25 mouse cellular contexts compared by ENCODE assay signal in genomic region chr5:107488996-107489395, GRCm38 (mm10). TPM values are rescaled to one million over a fixed set of nuclear protein-coding genes. Genes with fewer than 3 reads are reported as not detected.
"Had no signal": no experiment of that assay in that cellular context is flagged by ENCODE, and none has a peak within 500 bp of the region (broad histone marks: within the 10 kb centered on the region; RNA-seq: fewer than 3 reads in every experiment).

No protein-coding gene starts in this region.

- H3K9ac ChIP-seq: kidney, embryonic 15.5 days; liver, embryonic 13.5 days; midbrain, embryonic 15.5 days; neural tube, embryonic 12.5 days; neural tube, embryonic 15.5 days had no signal

- H3K4me1 ChIP-seq: kidney, embryonic 15.5 days; liver, embryonic 13.5 days; midbrain, embryonic 15.5 days; neural tube, embryonic 12.5 days; neural tube, embryonic 15.5 days had no signal

- DNase-seq: kidney, adult 11 months; kidney, adult 8-10 months; kidney, postnatal 10 days; kidney, postnatal 36 days; liver, embryonic 13.5 days; lung, adult 2 months; lung, postnatal 14 days; thymus, adult 18-20 months; thymus, postnatal 36 days had no signal

- H3K9me3 ChIP-seq: kidney, embryonic 15.5 days; liver, embryonic 13.5 days; megakaryocyte, embryonic 14.5 days; midbrain, embryonic 10.5 days; midbrain, embryonic 15.5 days; neural tube, embryonic 12.5 days; neural tube, embryonic 15.5 days had no signal

- H3K4me2 ChIP-seq: kidney, embryonic 15.5 days; liver, embryonic 13.5 days; midbrain, embryonic 15.5 days; neural tube, embryonic 12.5 days; neural tube, embryonic 15.5 days had no signal

- H3K27ac ChIP-seq: kidney, embryonic 15.5 days; liver, embryonic 13.5 days; macrophage; midbrain, embryonic 10.5 days; midbrain, embryonic 15.5 days; neural tube, embryonic 12.5 days; neural tube, embryonic 15.5 days had no signal

- H3K4me3 ChIP-seq: kidney, embryonic 15.5 days; liver, embryonic 13.5 days; megakaryocyte, embryonic 14.5 days; midbrain, embryonic 10.5 days; midbrain, embryonic 15.5 days; neural tube, embryonic 12.5 days; neural tube, embryonic 15.5 days had no signal

- ATAC-seq: midbrain, embryonic 15.5 days had no signal

- H3K27me3 ChIP-seq: kidney, embryonic 15.5 days; liver, embryonic 13.5 days; megakaryocyte, embryonic 14.5 days; midbrain, embryonic 15.5 days; neural tube, embryonic 12.5 days; neural tube, embryonic 15.5 days had no signal

- H3K36me3 ChIP-seq: liver, embryonic 13.5 days; midbrain, embryonic 15.5 days; neural tube, embryonic 12.5 days; neural tube, embryonic 15.5 days had no signal

RNA-seq across cellular contexts. Expression of gene Gm42669, which starts 18.4 kb away (rescaled TPM):
- polyA plus RNA-seq: liver, adult 2 months; liver, embryonic 16.5 days; small intestine, adult 2 months had no signal

RNA-seq across cellular contexts. Expression of gene 1700028K03Rik, which starts 45.5 kb away (rescaled TPM):
- polyA plus RNA-seq: liver, adult 2 months; lung, adult 2 months; macrophage; small intestine, adult 2 months had no signal

RNA-seq across cellular contexts. Expression of gene Lpcat2b, which starts 57.6 kb away (rescaled TPM):
- polyA plus RNA-seq: kidney, embryonic 15.5 days; limb, embryonic 11.5 days; limb, embryonic 14.5 days; liver, adult 2 months; liver, embryonic 13.5 days; liver, embryonic 16.5 days; lung, embryonic 16.5 days; macrophage; midbrain, embryonic 10.5 days; midbrain, embryonic 15.5 days; neural tube, embryonic 12.5 days; neural tube, embryonic 15.5 days; small intestine, adult 2 months; spleen, adult 2 months; stomach, embryonic 16.5 days; urinary bladder, adult 2 months had no signal
